Mouse (Mus musculus) heart, postnatal 25 days (tissue): ENCODE results near the gene Dennd2c. TPM values are rescaled to one million over a fixed set of nuclear protein-coding genes. Genes with fewer than 3 reads are reported as not detected.
A peak's percentile ranks its signal among the peaks of the same experiment; 100 is the strongest.
"Not testable (repeated sequence)": the region's sequence is repeated elsewhere in the genome, so short reads cannot be mapped to it uniquely, and the experiment has no call there.

Experiments used
- DNase-seq: peaks from one replicate; pipeline ENCODE4 v3.0.0; 2022; ENCODE audit warnings: low spot score
- intact Hi-C: fragments of 180-260 bp; cut with DNase I; formaldehyde crosslinking; loops from one replicate; pipeline ENCODE4 v1.15.1; 2025
- total RNA-seq, 2 experiments: library from RNA; stranded (reverse); gene quantifications; 2 replicates each; pipeline ENCODE4 v1.2.3; 2021

The Dennd2c gene
- total RNA-seq, 2 experiments from 2014 or later, result 2.0 to 2.5 TPM

- DNase-seq, result no peak
- intact Hi-C loops, result loop anchor here (2.0 to 5.0 kb wide), 2 partner anchors 45 to 69 kb away; partner anchors contain the start of gene Bcas2
Measured at GRCm38 (mm10) chr3:103101909-103102308, 495 bp upstream of the Dennd2c start.

DNA sequence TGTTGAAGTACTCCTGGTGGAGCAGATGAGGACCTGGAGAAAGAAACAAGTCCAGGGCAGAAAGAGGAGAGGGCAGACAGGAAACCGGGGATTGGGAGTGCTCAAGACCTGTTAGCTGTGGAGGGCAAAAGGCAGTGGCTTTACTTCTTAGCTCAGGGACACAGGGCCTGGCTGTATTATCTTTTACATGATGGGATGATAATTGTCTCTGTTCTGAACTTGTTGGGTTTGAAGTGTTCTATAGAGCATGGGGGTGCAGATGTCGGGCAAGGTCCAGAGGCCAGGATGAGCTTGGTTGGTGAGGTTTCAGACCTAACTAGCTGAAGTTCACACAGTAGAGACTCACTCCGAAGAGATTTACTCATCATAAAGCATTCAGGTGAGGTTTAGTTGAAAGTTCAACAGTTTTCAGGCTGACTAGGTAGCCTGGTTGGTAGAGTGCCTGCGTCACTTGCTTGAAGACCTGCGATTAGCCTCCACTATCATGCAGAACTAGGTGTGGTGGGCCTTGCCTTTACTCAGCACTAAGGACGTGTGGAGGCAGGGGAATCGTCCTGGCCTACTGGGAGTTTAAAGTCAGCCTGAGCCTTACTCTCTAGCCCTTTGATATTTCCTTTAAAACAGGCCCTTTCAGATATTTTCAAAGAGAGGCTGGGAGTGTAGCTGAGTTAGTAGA is 5.3 kb downstream of the Dennd2c start:
- DNase-seq, result no peak
- intact Hi-C loops, result no loop called here

GRCm38 (mm10) chr3:103112216-103112615 is 9.8 kb downstream of the Dennd2c start:
- no peak for DNase-seq

DNA sequence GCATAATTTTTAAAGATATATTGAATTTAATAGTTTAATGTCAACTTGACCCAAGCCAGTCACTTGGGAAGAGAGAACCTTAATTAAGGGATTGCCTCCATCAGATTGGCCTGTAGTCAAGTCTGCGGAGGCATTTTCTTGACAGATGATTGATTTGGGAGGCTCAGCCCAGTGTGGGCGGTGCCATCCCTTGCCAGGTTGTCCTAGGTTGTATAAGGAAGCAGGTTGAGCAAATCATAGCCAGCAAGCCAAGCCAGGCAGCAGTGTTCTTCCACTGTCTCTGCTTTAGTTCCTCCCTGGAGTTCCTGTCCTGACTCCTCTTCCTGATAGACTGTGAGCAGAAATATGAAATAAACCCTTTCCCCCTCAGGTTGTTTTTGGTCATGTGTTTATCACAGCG is 21.2 kb downstream of the Dennd2c start:
- intact Hi-C loops, result no loop called here
- DNase-seq, result no peak

More at GRCm38 (mm10) chr3:103112216-103112615, 9.8 kb downstream of the Dennd2c start:
- intact Hi-C loops, result no loop called here

DNA sequence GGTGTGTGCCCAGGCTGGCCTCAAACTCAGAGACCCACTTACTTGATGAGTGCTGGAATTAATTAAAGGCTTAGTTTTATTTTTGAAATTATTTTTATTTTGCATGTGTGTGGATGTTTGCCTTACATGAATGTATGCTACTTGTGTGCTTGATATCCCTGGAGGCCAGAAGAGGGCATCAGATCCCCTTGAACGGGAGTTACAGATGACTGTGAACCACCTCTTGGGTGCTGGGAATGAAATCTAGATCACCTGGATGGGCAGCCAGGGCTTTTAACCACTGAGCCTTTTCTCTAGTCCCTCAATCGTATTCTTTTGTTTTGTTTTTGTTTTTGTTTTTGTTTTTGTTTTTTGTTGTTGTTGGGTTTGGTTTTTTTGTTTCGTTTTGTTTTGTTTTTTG is 23.7 kb downstream of the Dennd2c start:
- intact Hi-C loops, result no loop called here

DNA sequence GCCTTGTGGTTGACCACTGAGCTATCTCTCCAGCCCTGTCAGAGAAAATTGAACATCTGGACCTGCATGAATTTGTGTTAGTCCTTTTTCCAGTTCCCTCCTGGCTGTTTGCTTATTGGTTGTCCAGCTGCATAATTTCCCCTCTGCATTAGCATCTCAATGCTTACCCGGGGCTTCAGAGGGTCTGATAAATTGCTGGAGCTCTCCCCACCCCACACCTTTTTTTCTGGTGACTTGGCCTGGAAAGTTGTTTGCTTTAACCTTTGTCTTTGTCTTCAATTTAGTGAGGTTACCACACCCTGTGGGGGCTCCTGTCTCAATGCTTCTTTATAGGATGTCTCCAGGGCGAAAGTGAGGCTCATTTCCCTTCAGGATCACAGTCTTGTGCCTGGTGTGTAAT is 24.8 kb downstream of the Dennd2c start:
- intact Hi-C loops, result no loop called here
- no peak for DNase-seq

More for the DNA sequence above, 23.7 kb downstream of the Dennd2c start:
- DNase-seq, result no peak

- DNase-seq, result no peak
- intact Hi-C loops, result no loop called here
Measured at GRCm38 (mm10) chr3:103127721-103128120, 25.3 kb downstream of the Dennd2c start.

DNA sequence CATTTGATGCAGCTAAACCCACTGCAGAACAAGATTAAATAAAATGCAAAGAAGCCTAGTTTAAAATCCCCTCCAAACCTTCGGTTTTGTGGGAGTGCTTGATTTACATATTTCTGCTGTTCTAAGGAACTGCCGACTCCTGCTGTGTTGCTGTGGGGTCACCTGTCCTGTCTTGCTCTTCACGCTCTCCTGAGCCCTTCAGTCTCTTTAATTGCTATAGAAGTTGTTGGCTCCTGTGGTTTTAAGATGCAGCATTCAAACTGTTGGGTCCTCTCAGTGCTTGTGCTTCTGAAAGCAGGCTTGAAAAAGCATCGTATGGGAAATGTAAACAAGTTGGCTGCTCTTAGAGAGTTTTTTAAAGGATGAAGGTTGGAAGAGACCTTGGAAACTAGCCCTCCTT is 25.8 kb downstream of the Dennd2c start:
- intact Hi-C loops, result no loop called here
- no peak for DNase-seq

- intact Hi-C loops, result no loop called here
Measured at GRCm38 (mm10) chr3:103129367-103130159, 27.2 kb downstream of the Dennd2c start.

GRCm38 (mm10) chr3:103130236-103130751 is 27.9 kb downstream of the Dennd2c start:
- peak; percentile 6 for DNase-seq
- intact Hi-C loops, result no loop called here

More at GRCm38 (mm10) chr3:103129367-103130159, 27.2 kb downstream of the Dennd2c start:
- DNase-seq, result no peak

- intact Hi-C loops, result no loop called here
- DNase-seq, result no peak
Measured at GRCm38 (mm10) chr3:103133098-103133497, 30.7 kb downstream of the Dennd2c start.

DNA sequence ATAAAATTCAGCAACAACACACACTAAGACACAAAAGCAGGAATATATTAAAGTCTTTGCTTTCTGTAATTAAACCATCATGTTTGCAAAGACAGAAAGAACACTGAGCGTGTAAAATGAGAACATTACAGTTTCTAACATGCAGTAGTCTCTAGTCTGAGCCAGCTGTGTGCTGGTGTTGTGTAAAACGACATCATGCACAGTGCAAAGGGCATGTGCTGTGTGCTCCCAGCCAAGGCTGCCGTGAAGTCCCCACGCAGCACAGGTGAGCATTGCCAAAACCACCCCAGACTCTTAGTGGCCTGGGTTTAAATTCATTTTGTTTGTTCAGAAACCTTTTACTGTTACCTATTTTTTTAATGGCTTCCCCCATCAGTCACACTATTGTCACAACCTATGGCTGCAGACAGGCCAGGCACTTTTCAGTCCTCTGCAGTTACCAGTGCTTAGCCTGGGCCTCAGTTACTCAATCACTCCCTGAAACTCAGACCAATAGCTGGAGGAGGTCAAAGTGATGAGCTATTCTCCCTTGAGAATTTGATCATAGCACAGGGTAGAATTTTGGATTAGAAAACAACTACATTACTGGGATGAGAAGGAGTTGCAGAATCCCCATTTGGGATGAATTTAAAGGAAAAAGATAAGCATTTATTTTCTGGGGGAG is 34.1 kb downstream of the Dennd2c start:
- DNase-seq, result no peak
- intact Hi-C loops, result no loop called here

- intact Hi-C loops, result no loop called here
- peak; percentile 14 for DNase-seq
Measured at GRCm38 (mm10) chr3:103139047-103139446, 36.6 kb downstream of the Dennd2c start.

GRCm38 (mm10) chr3:103140095-103140838 is 37.9 kb downstream of the Dennd2c start:
- intact Hi-C loops, result not testable (repeated sequence)
- DNase-seq, result peak; percentile 26

- DNase-seq, result no peak
- intact Hi-C loops, result no loop called here
Measured at GRCm38 (mm10) chr3:103141287-103141686, 38.9 kb downstream of the Dennd2c start.

DNA sequence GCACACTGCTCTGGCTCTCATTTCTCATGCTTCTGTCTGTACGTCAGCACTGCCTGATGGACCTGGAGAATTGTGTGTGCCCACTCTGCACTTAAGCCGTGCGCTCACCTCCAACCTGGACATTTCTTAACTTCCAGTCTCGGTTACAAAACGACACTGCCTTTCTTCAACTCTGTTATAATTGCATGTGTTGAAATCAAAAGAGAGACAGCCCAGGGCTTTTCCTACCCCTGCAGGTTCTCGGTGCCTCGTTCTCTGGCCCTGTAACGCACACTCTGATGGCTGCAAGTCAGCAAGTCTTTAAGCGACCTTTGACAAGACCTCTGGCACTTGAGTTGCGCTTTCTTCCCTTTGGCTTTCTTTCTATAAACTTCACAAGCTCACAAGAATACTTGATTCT is 40.0 kb downstream of the Dennd2c start:
- intact Hi-C loops, result no loop called here
- DNase-seq, result no peak

GRCm38 (mm10) chr3:103145336-103145735 is 42.9 kb downstream of the Dennd2c start:
- intact Hi-C loops, result loop anchor here (5.0 kb wide), 1 partner anchor 43 kb away; the partner anchor contains the start of gene Dennd2c

GRCm38 (mm10) chr3:103145791-103146190 is 43.4 kb downstream of the Dennd2c start:
- intact Hi-C loops, result loop anchor here (5.0 kb wide), 1 partner anchor 43 kb away; the partner anchor contains the start of gene Dennd2c
- no peak for DNase-seq

More at GRCm38 (mm10) chr3:103145336-103145735, 42.9 kb downstream of the Dennd2c start:
- no peak for DNase-seq
